Mouse (Mus musculus): ENCODE data around the gene Tbata.

Gene Tbata

GRCm38 (mm10) chr10:61211105-61211504 is 39.4 kb downstream of the Tbata start:
- no peak for DNase-seq (ENCODE audit: low spot score in 2 of 2)

GRCm38 (mm10) chr10:61211743-61212142 is 40.0 kb downstream of the Tbata start:
- DNase-seq (ENCODE audit: low spot score in 2 of 2), result peak; percentile 25 to 63

- no peak for DNase-seq (ENCODE audit: low spot score in 2 of 2)
Observed at GRCm38 (mm10) chr10:61212817-61213216, 41.1 kb downstream of the Tbata start.

GRCm38 (mm10) chr10:61215658-61216057 is 43.9 kb downstream of the Tbata start:
- DNase-seq (ENCODE audit: low spot score in 2 of 2), result peak in 1 of 2 experiments; percentile 45

GRCm38 (mm10) chr10:61216163-61216562 is 44.4 kb downstream of the Tbata start:
- no peak for DNase-seq (ENCODE audit: low spot score in 2 of 2)

- DNase-seq (ENCODE audit: low spot score in 2 of 2), result no peak
Observed at GRCm38 (mm10) chr10:61219318-61219717, 47.6 kb downstream of the Tbata start.

GRCm38 (mm10) chr10:61225694-61226093 is 53.9 kb downstream of the Tbata start:
- DNase-seq (ENCODE audit: low spot score in 2 of 2), result no peak

- DNase-seq (ENCODE audit: low spot score in 2 of 2), result no peak
Observed at GRCm38 (mm10) chr10:61226784-61227396, 55.1 kb downstream of the Tbata start.

- no peak for DNase-seq (ENCODE audit: low spot score in 2 of 2)
Observed at GRCm38 (mm10) chr10:61231756-61232155, 60.0 kb downstream of the Tbata start.

- peak; percentile 72 to 84 for DNase-seq (ENCODE audit: low spot score in 2 of 2)
Observed at GRCm38 (mm10) chr10:61232858-61233567, 61.3 kb downstream of the Tbata start.

- DNase-seq (ENCODE audit: low spot score in 2 of 2), result peak; percentile 58 to 65
Observed at GRCm38 (mm10) chr10:61234319-61234718, 62.6 kb downstream of the Tbata start.

GRCm38 (mm10) chr10:61235677-61236267 is 64.0 kb downstream of the Tbata start:
- no peak for DNase-seq (ENCODE audit: low spot score in 2 of 2)

- no peak for DNase-seq (ENCODE audit: low spot score in 2 of 2)
Observed at GRCm38 (mm10) chr10:61236683-61237390, 65.1 kb downstream of the Tbata start.

GRCm38 (mm10) chr10:61237391-61237785 is 65.6 kb downstream of the Tbata start:
- no peak for DNase-seq (ENCODE audit: low spot score in 2 of 2)
